Mouse (Mus musculus): ENCODE data around the gene Sim2.

Gene Sim2

GRCm38 (mm10) chr16:94078318-94079074 is 6.2 kb upstream of the Sim2 start:
- no peak for DNase-seq (ENCODE audit: low spot score in 2 of 2)

GRCm38 (mm10) chr16:94079075-94079855 is 5.5 kb upstream of the Sim2 start:
- DNase-seq (ENCODE audit: low spot score in 2 of 2), result no peak

- no peak for DNase-seq (ENCODE audit: low spot score in 2 of 2)
Measured at GRCm38 (mm10) chr16:94079856-94080555, 4.7 kb upstream of the Sim2 start.

GRCm38 (mm10) chr16:94081596-94081995 is 3.1 kb upstream of the Sim2 start:
- no peak for DNase-seq (ENCODE audit: low spot score in 2 of 2)

- no peak for DNase-seq (ENCODE audit: low spot score in 2 of 2)
Measured at GRCm38 (mm10) chr16:94081996-94082708, 2.6 kb upstream of the Sim2 start.

GRCm38 (mm10) chr16:94082960-94083847 is 1.5 kb upstream of the Sim2 start:
- DNase-seq (ENCODE audit: low spot score in 2 of 2), result no peak

- no peak for DNase-seq (ENCODE audit: low spot score in 2 of 2)
Measured at GRCm38 (mm10) chr16:94083848-94084525, 744 bp upstream of the Sim2 start.

GRCm38 (mm10) chr16:94085603-94086285 is 1.0 kb downstream of the Sim2 start:
- no peak for DNase-seq (ENCODE audit: low spot score in 2 of 2)

- no peak for DNase-seq (ENCODE audit: low spot score in 2 of 2)
Measured at GRCm38 (mm10) chr16:94086701-94087569, 2.2 kb downstream of the Sim2 start.

- no peak for DNase-seq (ENCODE audit: low spot score in 2 of 2)
Measured at GRCm38 (mm10) chr16:94087570-94088225, 3.0 kb downstream of the Sim2 start.

- DNase-seq (ENCODE audit: low spot score in 2 of 2), result no peak
Measured at GRCm38 (mm10) chr16:94088226-94088748, 3.6 kb downstream of the Sim2 start.

GRCm38 (mm10) chr16:94088819-94089692 is 4.3 kb downstream of the Sim2 start:
- DNase-seq (ENCODE audit: low spot score in 2 of 2), result no peak

- DNase-seq (ENCODE audit: low spot score in 2 of 2), result no peak
Measured at GRCm38 (mm10) chr16:94092511-94093150, 7.9 kb downstream of the Sim2 start.

- no peak for DNase-seq (ENCODE audit: low spot score in 2 of 2)
Measured at GRCm38 (mm10) chr16:94093151-94093863, 8.6 kb downstream of the Sim2 start.

- DNase-seq (ENCODE audit: low spot score in 2 of 2), result no peak
Measured at GRCm38 (mm10) chr16:94094251-94095108, 9.7 kb downstream of the Sim2 start.

Data from frontal cortex, postnatal 25 days (tissue).